Mouse (Mus musculus) small intestine, adult 2 months (tissue): Measurements from ENCODE around the gene Copg2.

Source experiments
- CTCF ChIP-seq: fragments of 200-500 bp; IDR thresholded peaks from 2 replicates; pipeline ENCODE4 v1.5.1; 2012; ENCODE audit warnings: low read depth, mild to moderate bottlenecking, control low read depth, inconsistent platforms, low read length, moderate library complexity, mixed read lengths; ENCODE audit not compliant: insufficient replicate concordance, insufficient read length; ENCODE audit errors: extremely low read depth
- POLR2A ChIP-seq: fragments of 200-500 bp; IDR thresholded peaks from 2 replicates; pipeline ENCODE4 v1.6.1; 2012; ENCODE audit warnings: low read depth, mild to moderate bottlenecking, control low read depth, inconsistent platforms, low read length, moderate library complexity

GRCm38 (mm10) chr6:30866501-30866900, 30.1 kb downstream of the Copg2 start:
- TF ChIP-seq CTCF (no peak), POLR2A (no peak)
